Mouse (Mus musculus) erythroid progenitor cell, adult 5-6 weeks (primary cell): ENCODE data around the gene Paip2b. TPM values are rescaled to one million over a fixed set of nuclear protein-coding genes. Genes with fewer than 3 reads are reported as not detected.
"Not testable (repeated sequence)": the region's sequence is repeated elsewhere in the genome, so short reads cannot be mapped to it uniquely, and the experiment has no call there.

Experiments used
- ATAC-seq: replicated peaks from 2 replicates; pipeline ENCODE4 v1.8.0; 2016; ENCODE audit warnings: moderate number of reproducible peaks, mild to moderate bottlenecking, moderate TSS enrichment, inconsistent platforms; ENCODE audit not compliant: poor library complexity, low FRiP score, severe bottlenecking
- total RNA-seq, 2 experiments: library from RNA; stranded (forward) in 1 of 2; stranded (reverse) in 1 of 2; fragments of 150-400 nt in 1 of 2; fragments of 186-747, 209-891 nt in 1 of 2; gene quantifications; 2 replicates each; pipeline versions ENCODE4 v1.2.3 to v1.2.4; 2015 to 2017; ENCODE audit warnings: low replicate concordance in 2 of 2

Paip2b gene
- total RNA-seq (2015; ENCODE audit: low replicate concordance) (4.7 and 8.8 TPM in 2 replicates), total RNA-seq (2017; ENCODE audit: low replicate concordance) (5.7 and 7.2 TPM in 2 replicates)

GRCm38 (mm10) chr6:83831606-83832123 lies at the start of gene Paip2b:
Gene Paip2b, minus strand, starts transcription at chr6:83831741.
- ATAC-seq, result peak; percentile 99

GRCm38 (mm10) chr6:83879815-83880214 lies 48.3 kb upstream of the Paip2b start:
- ATAC-seq, result no peak

DNA sequence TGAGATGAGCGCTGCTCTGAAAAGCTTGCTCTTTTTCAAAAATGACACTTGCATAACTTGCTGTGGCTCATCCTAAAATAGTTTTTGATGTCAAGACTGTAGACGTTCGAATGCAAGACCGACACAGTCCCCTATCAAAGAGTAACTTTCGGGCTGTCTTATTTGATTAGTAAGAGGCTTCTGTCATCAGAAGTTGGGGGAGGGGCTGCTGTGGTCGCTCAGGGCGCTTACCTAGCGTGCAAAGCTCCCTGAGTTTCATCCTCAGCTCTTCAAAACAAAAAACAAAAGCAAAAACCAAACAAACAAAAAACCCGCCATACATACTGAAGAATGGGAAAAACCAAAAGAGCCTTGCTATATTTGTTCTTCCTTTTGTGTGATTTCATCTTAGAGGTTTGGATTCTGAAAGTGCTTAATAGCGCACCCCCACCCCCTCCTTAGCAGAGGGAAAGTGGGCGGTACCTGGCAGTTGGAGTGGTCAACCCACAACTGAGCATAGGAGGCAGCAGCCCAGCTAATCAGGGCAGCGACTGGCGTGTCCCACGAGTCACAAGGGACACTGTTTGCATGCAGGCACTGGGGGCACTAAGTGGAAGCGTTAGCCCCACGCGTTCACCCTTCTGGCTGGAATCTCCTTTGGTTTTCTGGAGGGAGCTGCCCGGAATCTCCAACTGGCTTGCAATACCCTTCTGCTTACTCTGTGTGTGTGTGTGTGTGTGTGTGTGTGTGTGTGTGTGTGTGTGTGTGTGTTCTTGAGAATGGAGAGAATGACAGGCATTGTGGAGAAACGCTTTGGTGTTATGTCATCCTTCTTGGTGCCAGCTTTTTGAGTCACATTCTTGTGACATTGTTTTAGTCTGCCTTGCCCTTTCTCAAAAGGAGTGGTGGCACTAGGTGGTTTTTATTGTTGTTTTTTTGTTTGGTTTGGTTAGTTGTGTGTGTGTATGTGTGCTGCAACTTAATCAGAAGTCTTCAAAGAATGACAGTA lies 36.4 kb upstream of the Paip2b start:
- peak; percentile 69 for ATAC-seq

GRCm38 (mm10) chr6:83866954-83867597 lies 35.5 kb upstream of the Paip2b start, which contains the start of gene Zfp638:
Gene Zfp638, plus strand, starts transcription at chr6:83867109.
- peak; percentile 95 for ATAC-seq

GRCm38 (mm10) chr6:83866423-83866822 lies 34.9 kb upstream of the Paip2b start:
- peak; percentile 36 for ATAC-seq

DNA sequence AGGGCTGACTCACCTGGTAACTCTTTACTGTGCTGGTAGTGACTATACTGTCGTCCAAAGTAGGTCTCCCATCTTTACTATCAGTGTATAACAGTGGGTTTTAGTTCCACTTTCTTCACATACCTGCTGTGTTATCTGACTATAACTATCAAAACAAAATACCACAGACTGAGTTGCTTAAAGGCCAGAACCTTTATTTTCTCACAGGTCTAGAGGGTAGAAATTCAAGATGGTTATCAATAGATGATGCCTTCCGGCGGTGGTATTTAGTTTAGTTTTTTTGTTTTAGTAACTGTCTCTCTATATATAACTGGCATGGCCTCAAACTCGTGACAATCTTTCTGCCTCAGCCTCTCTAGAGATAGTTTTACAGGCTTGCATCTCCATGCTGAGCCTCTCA lies 32.0 kb upstream of the Paip2b start:
- ATAC-seq, result no peak

- ATAC-seq, result no peak
Observed at GRCm38 (mm10) chr6:83860033-83860432, 28.5 kb upstream of the Paip2b start.

- ATAC-seq, result no peak
Observed at GRCm38 (mm10) chr6:83857476-83857875, 25.9 kb upstream of the Paip2b start.

DNA sequence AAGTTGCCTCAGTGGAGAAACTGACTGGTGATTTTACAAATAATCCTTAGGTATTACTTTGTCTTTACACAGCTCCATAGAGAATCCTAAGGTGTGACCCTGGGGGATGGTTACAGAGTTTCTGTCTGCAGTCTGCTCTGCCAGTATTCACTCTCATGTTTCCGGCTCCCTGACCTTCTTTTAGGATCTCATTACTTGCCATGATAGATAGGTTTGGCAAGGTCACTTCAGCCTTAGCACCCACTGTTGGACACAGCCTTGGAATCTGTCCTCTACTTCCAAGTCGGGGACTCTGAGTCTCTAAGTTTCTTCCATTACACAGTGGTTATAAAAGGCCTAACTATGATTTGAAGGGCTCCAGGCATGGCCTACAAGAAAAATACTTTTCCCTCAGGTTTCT lies 17.9 kb upstream of the Paip2b start:
- no peak for ATAC-seq

GRCm38 (mm10) chr6:83846141-83846540 lies 14.6 kb upstream of the Paip2b start:
- ATAC-seq, result no peak

- no peak for ATAC-seq
Observed at GRCm38 (mm10) chr6:83844913-83845312, 13.4 kb upstream of the Paip2b start.

- ATAC-seq, result no peak
Observed at GRCm38 (mm10) chr6:83840086-83840485, 8.5 kb upstream of the Paip2b start.

GRCm38 (mm10) chr6:83838046-83838445 lies 6.5 kb upstream of the Paip2b start:
- no peak for ATAC-seq

- no peak for ATAC-seq
Observed at GRCm38 (mm10) chr6:83836826-83837225, 5.3 kb upstream of the Paip2b start.

DNA sequence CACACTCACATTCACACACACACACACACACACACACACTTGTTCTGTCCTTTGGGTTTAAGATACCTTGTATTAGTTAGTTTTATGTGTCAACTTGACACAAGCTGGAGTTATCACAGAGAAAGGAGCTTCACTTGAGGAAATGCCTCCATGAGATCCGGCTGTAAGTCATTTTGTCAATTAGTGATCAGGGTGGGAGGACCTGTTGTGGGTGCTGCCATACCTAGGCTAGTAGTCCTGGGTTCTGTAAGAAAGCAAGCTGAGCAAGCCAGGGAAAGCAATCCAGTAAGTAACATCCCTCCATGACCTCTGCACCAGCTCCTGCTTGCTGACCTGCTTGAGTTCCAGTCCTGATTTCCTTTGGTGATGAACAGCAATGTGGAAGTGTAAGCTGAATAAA lies 852 bp upstream of the Paip2b start:
- ATAC-seq, result not testable (repeated sequence)

DNA sequence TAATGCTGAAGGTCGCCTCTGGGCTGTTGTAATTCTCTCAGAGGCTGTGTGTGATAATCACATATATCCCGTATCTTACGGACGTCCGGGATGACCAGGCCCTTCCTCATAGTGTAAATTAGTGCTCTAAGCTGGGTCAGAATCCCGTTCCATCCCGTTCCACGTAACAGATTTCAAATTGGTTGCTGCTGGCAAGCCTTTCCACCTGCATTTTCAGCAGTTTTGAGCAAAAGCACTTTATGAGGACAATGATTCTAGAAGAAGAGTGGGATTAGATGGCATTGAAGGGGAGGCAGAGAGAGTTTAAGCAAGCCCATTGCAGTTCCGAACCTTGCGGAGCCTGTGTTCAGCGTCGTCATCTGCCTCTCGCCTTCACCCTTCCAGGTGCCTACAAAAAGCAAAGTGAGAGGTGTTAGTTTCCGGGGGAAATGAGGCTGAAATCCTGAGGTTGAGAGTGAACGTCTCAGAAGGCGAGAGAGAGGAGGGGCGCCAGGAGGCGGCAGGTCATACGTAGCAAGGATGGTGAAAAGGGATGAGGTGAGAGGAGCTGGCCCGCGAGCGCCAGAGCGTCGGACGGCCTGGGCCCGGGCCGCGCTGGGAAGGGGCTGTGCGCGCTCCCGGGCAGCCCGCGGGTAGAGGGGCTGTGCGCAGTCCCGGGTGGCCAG lies 468 bp downstream of the Paip2b start:
- no peak for ATAC-seq

GRCm38 (mm10) chr6:83821856-83822255 lies 9.7 kb downstream of the Paip2b start:
- no peak for ATAC-seq

- ATAC-seq, result no peak
Observed at GRCm38 (mm10) chr6:83820727-83821515, 10.6 kb downstream of the Paip2b start.

DNA sequence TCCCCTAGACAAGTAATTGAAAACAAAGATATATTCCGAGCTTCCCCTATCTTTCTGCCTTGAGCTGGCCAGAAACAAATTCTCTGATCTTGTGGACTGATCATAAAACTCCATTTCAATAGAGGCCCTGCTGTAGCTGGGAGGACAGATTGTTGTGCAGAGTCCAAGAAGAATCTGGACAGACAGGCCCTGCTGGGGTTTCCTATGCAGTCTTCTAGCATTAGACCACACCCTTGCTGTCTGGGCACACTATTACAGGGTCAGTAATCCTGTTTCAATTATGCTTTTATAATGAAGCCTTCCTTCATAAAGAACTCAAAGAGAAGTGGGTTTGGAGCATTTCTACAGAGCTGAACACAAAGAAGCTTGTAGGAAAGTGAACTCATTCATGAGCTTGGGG lies 12.5 kb downstream of the Paip2b start:
- ATAC-seq, result no peak
